Mouse (Mus musculus) fibroblast of lung, adult 2 months (primary cell): ENCODE measurements around the gene Dntt.

Experiments
- DNase-seq: peaks from one replicate; pipeline ENCODE4 v3.0.0-alpha.2; 2011; ENCODE audit warnings: low read depth

The Dntt gene

GRCm38 (mm10) chr19:41011676-41012075 is 17.4 kb upstream of the Dntt start:
- DNase-seq: no peak

GRCm38 (mm10) chr19:41013591-41013990 is 15.5 kb upstream of the Dntt start:
- no peak for DNase-seq

GRCm38 (mm10) chr19:41014003-41014402 is 15.1 kb upstream of the Dntt start:
- DNase-seq: no peak

- no peak for DNase-seq
These were observed 12.9 kb upstream of the Dntt start for GRCm38 (mm10) chr19:41015951-41016716.

- no peak for DNase-seq
These were observed 9.9 kb upstream of the Dntt start for GRCm38 (mm10) chr19:41019164-41019675.

GRCm38 (mm10) chr19:41020537-41020936 is 8.5 kb upstream of the Dntt start:
- no peak for DNase-seq

GRCm38 (mm10) chr19:41022244-41022643 is 6.8 kb upstream of the Dntt start:
- no peak for DNase-seq

GRCm38 (mm10) chr19:41026551-41026950 is 2.5 kb upstream of the Dntt start:
- no peak for DNase-seq

GRCm38 (mm10) chr19:41027024-41027423 is 2.1 kb upstream of the Dntt start:
- no peak for DNase-seq

GRCm38 (mm10) chr19:41027601-41028000 is 1.5 kb upstream of the Dntt start:
- no peak for DNase-seq

GRCm38 (mm10) chr19:41030161-41030560 is 1.1 kb downstream of the Dntt start:
- DNase-seq: no peak

GRCm38 (mm10) chr19:41031009-41031408 is 1.9 kb downstream of the Dntt start:
- DNase-seq: no peak

GRCm38 (mm10) chr19:41031869-41032268 is 2.8 kb downstream of the Dntt start:
- DNase-seq: no peak

- no peak for DNase-seq
These were observed 6.9 kb downstream of the Dntt start for GRCm38 (mm10) chr19:41035809-41036551.

- no peak for DNase-seq
These were observed 10.0 kb downstream of the Dntt start for GRCm38 (mm10) chr19:41039110-41039509.

- no peak for DNase-seq
These were observed 16.2 kb downstream of the Dntt start for GRCm38 (mm10) chr19:41045091-41045770.

GRCm38 (mm10) chr19:41047437-41048186 is 18.5 kb downstream of the Dntt start:
- DNase-seq: no peak

GRCm38 (mm10) chr19:41048187-41048559 is 19.1 kb downstream of the Dntt start:
- no peak for DNase-seq

- DNase-seq: no peak
These were observed 22.6 kb downstream of the Dntt start for GRCm38 (mm10) chr19:41051714-41052113.

- DNase-seq: no peak
These were observed 23.2 kb downstream of the Dntt start for GRCm38 (mm10) chr19:41052247-41052646.

GRCm38 (mm10) chr19:41053530-41053929 is 24.5 kb downstream of the Dntt start:
- no peak for DNase-seq

GRCm38 (mm10) chr19:41054702-41055101 is 25.6 kb downstream of the Dntt start:
- DNase-seq: no peak
